ENCODE assay signal across 22 mouse cellular contexts in the genomic region with DNA sequence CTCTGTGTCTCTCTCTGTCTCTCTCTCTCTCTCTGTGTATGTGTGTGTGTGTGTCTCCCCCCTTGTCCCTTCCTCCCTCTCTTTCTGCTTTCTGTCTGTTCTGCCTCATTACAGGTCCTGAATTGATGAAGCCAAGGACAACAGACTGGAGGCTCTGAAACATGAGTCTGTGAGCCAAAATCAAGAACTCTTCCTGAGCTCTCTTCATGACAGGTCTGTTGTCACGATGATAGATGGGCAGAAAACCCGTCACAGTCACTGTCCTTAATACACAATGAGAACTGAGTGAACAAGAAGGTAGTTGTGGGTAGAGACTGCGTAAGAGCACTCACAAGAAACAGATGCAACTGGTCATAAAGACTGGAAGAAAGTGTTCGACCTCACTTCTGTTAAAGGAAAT. TPM values are rescaled to one million over a fixed set of nuclear protein-coding genes. Genes with fewer than 3 reads are reported as not detected.
DNase-seq lines count a peak whose midpoint lies in the region; ATAC-seq and TF ChIP-seq lines count a peak whose summit lies in the region.
"Had no signal": no experiment of that assay in that cellular context is flagged by ENCODE, and none has a peak within 500 bp of the region (broad histone marks: within the 10 kb centered on the region; RNA-seq: fewer than 3 reads in every experiment).

No protein-coding gene starts in this region.

- no peak overlapping the region for H3K4me2 ChIP-seq in forebrain, embryonic 16.5 days (ENCODE audit: low read length)
- H3K4me2 ChIP-seq: embryonic facial prominence, embryonic 12.5 days; forebrain, embryonic 12.5 days had no signal

- no peaks in the 10 kb centered on the region for H3K27me3 ChIP-seq in MEL (ENCODE audit: control insufficient read depth in 1 of 2, insufficient read depth in 2 of 2, low read length in 2 of 2)
- H3K27me3 ChIP-seq in forebrain, embryonic 16.5 days (replicated peaks; ENCODE audit: control insufficient read depth, insufficient read depth, low read length): no peaks in the 10 kb centered on the region

- no peak overlapping the region for H3K27ac ChIP-seq in MEL (ENCODE audit: control insufficient read depth, low read depth, low read length)
- H3K27ac ChIP-seq in forebrain, embryonic 16.5 days (ENCODE audit: low read length): no peak overlapping the region
- H3K27ac ChIP-seq: embryonic facial prominence, embryonic 10.5 days; embryonic facial prominence, embryonic 12.5 days; forebrain, embryonic 10.5 days; forebrain, embryonic 12.5 days had no signal

- no peak overlapping the region for H3K4me3 ChIP-seq in MEL (ENCODE audit: control insufficient read depth in 1 of 2, insufficient read depth in 1 of 2, low read depth in 2 of 2, low read length in 2 of 2)
- no peak overlapping the region for H3K4me3 ChIP-seq in forebrain, embryonic 16.5 days (replicated peaks; ENCODE audit: low read length)
- H3K4me3 ChIP-seq: embryonic facial prominence, embryonic 10.5 days; embryonic facial prominence, embryonic 12.5 days; forebrain, embryonic 10.5 days; forebrain, embryonic 12.5 days had no signal

- no peak for TF ChIP-seq POLR2A in MEL (IDR thresholded peaks at IDR 0.05; ENCODE audit: control insufficient read depth in 1 of 2, insufficient read depth in 1 of 2, low read depth in 1 of 2, low read length in 2 of 2, poor library complexity in 1 of 2)

- H3K9ac ChIP-seq in MEL (ENCODE audit: control insufficient read depth, low read depth, low read length, poor library complexity, severe bottlenecking): no peak overlapping the region
- H3K9ac ChIP-seq in forebrain, embryonic 16.5 days (replicated peaks; ENCODE audit: low read depth, low read length): no peak overlapping the region
- H3K9ac ChIP-seq: embryonic facial prominence, embryonic 12.5 days; forebrain, embryonic 12.5 days; forebrain, postnatal 0 days had no signal

- no peak for TF ChIP-seq EP300 in MEL (IDR thresholded peaks at IDR 0.05; ENCODE audit: low read depth in 1 of 2, low read length in 2 of 2)

- H3K79me2 ChIP-seq in MEL (ENCODE audit: control insufficient read depth, insufficient read depth, low read length, poor library complexity): no peaks in the 10 kb centered on the region

- ATAC-seq in megakaryocyte progenitor cell, adult 5-6 weeks (replicated peaks; ENCODE audit: poor library complexity): 0 out of 2 replicates have a peak, but pooled peaks have one; percentile 7
- ATAC-seq in forebrain, embryonic 16.5 days: no peak
- ATAC-seq: CD4-positive, CD25-positive, alpha-beta regulatory T cell, adult 4 months; forebrain, embryonic 14.5 days; forebrain, postnatal 0 days had no signal

- DNase-seq in MEL (ENCODE audit: low read depth, low spot score): no peak
- DNase-seq in gonadal fat pad, adult 2 months (ENCODE audit: low read depth): peak; percentile 66
- DNase-seq in frontal cortex, postnatal 25 days (ENCODE audit: low spot score in 2 of 2): no peak
- DNase-seq: adrenal gland, adult 8-10 months; adrenal gland, postnatal 14 days; adrenal gland, postnatal 36 days; B cell, adult 2 months; cerebellum, adult 11-12 months; cerebellum, adult 2 months; cerebellum, adult 9-10 months; cerebellum, postnatal 10 days; cerebellum, postnatal 25 days; forebrain, postnatal 0 days had no signal

- H3K4me1 ChIP-seq in MEL (ENCODE audit: control insufficient read depth in 1 of 2, insufficient read depth in 2 of 2, low read length in 2 of 2): peaks cover 3 to 44% of the 10 kb centered on the region in 2 experiments
- 0 out of 2 replicates have a peak, but pooled peaks cover 2% of the 10 kb centered on the region for H3K4me1 ChIP-seq in forebrain, embryonic 16.5 days (replicated peaks; ENCODE audit: control insufficient read depth, insufficient read depth, low read length)

- peaks cover 15 to 31% of the 10 kb centered on the region in 2 experiments for H3K36me3 ChIP-seq in MEL (ENCODE audit: control insufficient read depth in 1 of 2, insufficient read depth in 2 of 2, low read length in 2 of 2)
- H3K36me3 ChIP-seq in forebrain, embryonic 16.5 days (ENCODE audit: control insufficient read depth, insufficient read depth): no peaks in the 10 kb centered on the region
- H3K36me3 ChIP-seq: embryonic facial prominence, embryonic 10.5 days; embryonic facial prominence, embryonic 12.5 days; forebrain, embryonic 10.5 days; forebrain, embryonic 12.5 days; G1E had no signal

- no peak for TF ChIP-seq RAD21 in MEL (IDR thresholded peaks at IDR 0.05; ENCODE audit: low read depth, low read length)

- no peak for TF ChIP-seq CTCF in MEL (IDR thresholded peaks at IDR 0.05 in 2 of 3, conservative IDR thresholded peaks at IDR 0.05 in 1 of 3; ENCODE audit: control insufficient read depth in 1 of 3, insufficient read depth in 1 of 3, low read depth in 2 of 3, low read length in 3 of 3, poor library complexity in 1 of 3, severe bottlenecking in 1 of 3)

- no peaks in the 10 kb centered on the region for H3K9me3 ChIP-seq in MEL (replicated peaks; ENCODE audit: insufficient read depth, low read length)
- H3K9me3 ChIP-seq in forebrain, embryonic 16.5 days (ENCODE audit: control insufficient read depth, low read length): no peaks in the 10 kb centered on the region
- H3K9me3 ChIP-seq: embryonic facial prominence, embryonic 10.5 days; embryonic facial prominence, embryonic 12.5 days; forebrain, embryonic 10.5 days; forebrain, embryonic 12.5 days had no signal

- 79% methylated on average over 4 of the region's 4 CpGs for WGBS in forebrain, embryonic 16.5 days

TF ChIP-seq in MEL, 35 proteins besides CTCF, POLR2A, EP300 and RAD21:
- 0 out of 2 replicates have a peak, but pooled peaks have one; percentile 6 for TF ChIP-seq SMC3 (IDR thresholded peaks at IDR 0.05; ENCODE audit: low read depth, low read length)
- TF ChIP-seq ZMIZ1 (IDR thresholded peaks at IDR 0.05; ENCODE audit: low read depth, low read length): 0 out of 2 replicates have a peak, but pooled peaks have one; percentile 7
- TF ChIP-seq MXI1 (IDR thresholded peaks at IDR 0.05; ENCODE audit: low read depth, low read length): no peak

RNA-seq across cellular contexts. Expression of a gene that starts 43.3 kb away (rescaled TPM):
- total RNA-seq in MEL (2012; rRNA removed): 14.3 and 14.9 TPM in 2 replicates
- 10 to 100 TPM in 1 of 2 experiments, not detected in 1; 18.1 TPM for polyA plus RNA-seq in MEL (2012; ENCODE audit: insufficient read depth in 1 of 2, insufficient read length in 2 of 2, low read depth in 1 of 2, low replicate concordance in 2 of 2, missing spikeins in 1 of 2)
- polyA plus RNA-seq in gonadal fat pad, adult 2 months (2012; rRNA removed): 7.3 and 11.1 TPM in 2 replicates
- total RNA-seq in megakaryocyte progenitor cell, adult 5-6 weeks (2015): 8.6 and 11.5 TPM in 2 replicates
- total RNA-seq in megakaryocyte progenitor cell, adult 5-6 weeks (2017): 7.3 and 8.2 TPM in 2 replicates
- 22.8 and 23.7 TPM in 2 replicates for polyA plus RNA-seq in forebrain, embryonic 16.5 days (2015; fragmentation: Nextera tagmentation; extraction: Ambion mirVana)
- polyA plus RNA-seq: G1E had no signal
